Comparison of ENCODE assay signal across 21 mouse cellular contexts in the genomic region with DNA sequence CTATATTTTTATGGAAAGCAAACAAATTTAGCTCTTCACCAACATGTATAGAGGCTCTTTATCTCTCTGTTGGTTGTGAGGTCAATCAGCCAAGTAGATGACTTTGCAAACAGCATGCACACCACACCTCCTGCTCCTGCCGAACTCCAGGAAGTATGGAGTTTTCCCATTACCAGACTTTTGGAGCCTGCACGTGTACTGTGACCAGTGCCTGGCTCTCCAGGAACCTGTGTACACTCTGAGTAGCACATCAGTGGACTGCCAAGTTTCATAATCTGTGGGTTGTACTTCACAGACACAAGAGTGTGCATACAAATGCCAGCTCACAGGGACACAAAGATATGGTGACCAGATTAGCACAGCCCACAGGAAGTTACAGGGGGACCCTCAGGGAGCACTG.
"Had no signal": no experiment of that assay in that cellular context is flagged by ENCODE, and none has a peak within 500 bp of the region (broad histone marks: within the 10 kb centered on the region; RNA-seq: fewer than 3 reads in every experiment).

No protein-coding gene starts in this region.

- H3K4me1 ChIP-seq: liver, embryonic 15.5 days; midbrain, embryonic 15.5 days; neural tube, embryonic 13.5 days; neural tube, embryonic 15.5 days; stomach, embryonic 15.5 days had no signal

- H3K9ac ChIP-seq: liver, embryonic 15.5 days; lung, embryonic 14.5 days; midbrain, embryonic 13.5 days; midbrain, embryonic 15.5 days; neural tube, embryonic 13.5 days; neural tube, embryonic 15.5 days; stomach, embryonic 15.5 days had no signal

- DNase-seq: lung, adult 18-20 months; lung, embryonic 14.5 days; lung, postnatal 10 days; lung, postnatal 4 days; retina, postnatal 1 day; right cerebral cortex, adult 18-20 months; right cerebral cortex, postnatal 25 days; right cerebral cortex, postnatal 4 days; spleen, adult 18-20 months; thymus, adult 2 months; thymus, postnatal 14 days; thymus, postnatal 36 days had no signal

- H3K36me3 ChIP-seq: liver, embryonic 15.5 days; midbrain, embryonic 10.5 days; midbrain, embryonic 13.5 days; midbrain, embryonic 15.5 days; neural tube, embryonic 13.5 days; neural tube, embryonic 15.5 days; stomach, embryonic 15.5 days had no signal

- H3K27ac ChIP-seq: liver, embryonic 15.5 days; midbrain, embryonic 10.5 days; midbrain, embryonic 13.5 days; midbrain, embryonic 15.5 days; neural tube, embryonic 13.5 days; neural tube, embryonic 15.5 days; stomach, embryonic 15.5 days; stomach, postnatal 0 days had no signal

- H3K4me2 ChIP-seq: liver, embryonic 15.5 days; lung, embryonic 14.5 days; midbrain, embryonic 13.5 days; midbrain, embryonic 15.5 days; neural tube, embryonic 13.5 days; neural tube, embryonic 15.5 days; stomach, embryonic 15.5 days had no signal

- ATAC-seq: midbrain, embryonic 13.5 days; midbrain, embryonic 15.5 days had no signal

- H3K9me3 ChIP-seq: liver, embryonic 15.5 days; midbrain, embryonic 10.5 days; midbrain, embryonic 13.5 days; midbrain, embryonic 15.5 days; neural tube, embryonic 13.5 days; neural tube, embryonic 15.5 days; stomach, embryonic 15.5 days had no signal

- H3K27me3 ChIP-seq: liver, embryonic 15.5 days; midbrain, embryonic 13.5 days; midbrain, embryonic 15.5 days; neural tube, embryonic 13.5 days; neural tube, embryonic 15.5 days; stomach, embryonic 15.5 days had no signal

- H3K4me3 ChIP-seq: liver, embryonic 15.5 days; midbrain, embryonic 10.5 days; midbrain, embryonic 13.5 days; midbrain, embryonic 15.5 days; myocyte; neural tube, embryonic 13.5 days; neural tube, embryonic 15.5 days; stomach, embryonic 15.5 days had no signal
